Mouse (Mus musculus) right cerebral cortex, postnatal 4 days (tissue): ENCODE results near the gene Tmco5.

Source experiments
- DNase-seq: peaks from one replicate; pipeline ENCODE4 v3.0.0-alpha.2; 2022

The Tmco5 gene

GRCm38 (mm10) chr2:116878391-116878790 is at the start of gene Tmco5:
Gene Tmco5 (plus strand): TSS chr2:116878691.
- DNase-seq, result no peak

GRCm38 (mm10) chr2:116831863-116832262 is 46.6 kb upstream of the Tmco5 start:
- DNase-seq, result no peak

- no peak for DNase-seq
Observed at GRCm38 (mm10) chr2:116837829-116838228, 40.7 kb upstream of the Tmco5 start.

GRCm38 (mm10) chr2:116838538-116839197 is 39.8 kb upstream of the Tmco5 start:
- DNase-seq, result no peak

GRCm38 (mm10) chr2:116849980-116850636 is 28.4 kb upstream of the Tmco5 start:
- no peak for DNase-seq

- DNase-seq, result no peak
Observed at GRCm38 (mm10) chr2:116851356-116851755, 27.1 kb upstream of the Tmco5 start.

GRCm38 (mm10) chr2:116852249-116852648 is 26.2 kb upstream of the Tmco5 start:
- no peak for DNase-seq

- DNase-seq, result no peak
Observed at GRCm38 (mm10) chr2:116858703-116859102, 19.8 kb upstream of the Tmco5 start.

- DNase-seq, result no peak
Observed at GRCm38 (mm10) chr2:116876955-116877615, 1.4 kb upstream of the Tmco5 start.

- no peak for DNase-seq
Observed at GRCm38 (mm10) chr2:116879730-116880129, 1.2 kb downstream of the Tmco5 start.

- no peak for DNase-seq
Observed at GRCm38 (mm10) chr2:116893316-116893987, 15.0 kb downstream of the Tmco5 start.

GRCm38 (mm10) chr2:116893988-116894363 is 15.5 kb downstream of the Tmco5 start:
- no peak for DNase-seq

GRCm38 (mm10) chr2:116899615-116900272 is 21.3 kb downstream of the Tmco5 start:
- DNase-seq, result peak; percentile 98

GRCm38 (mm10) chr2:116900273-116900843 is 21.9 kb downstream of the Tmco5 start:
- DNase-seq, result no peak

GRCm38 (mm10) chr2:116908268-116908667 is 29.8 kb downstream of the Tmco5 start:
- no peak for DNase-seq

- no peak for DNase-seq
Observed at GRCm38 (mm10) chr2:116912334-116913070, 34.0 kb downstream of the Tmco5 start.

- DNase-seq, result no peak
Observed at GRCm38 (mm10) chr2:116913677-116914405, 35.4 kb downstream of the Tmco5 start.

- DNase-seq, result no peak
Observed at GRCm38 (mm10) chr2:116914636-116915035, 36.1 kb downstream of the Tmco5 start.

- no peak for DNase-seq
Observed at GRCm38 (mm10) chr2:116918598-116918997, 40.1 kb downstream of the Tmco5 start.

GRCm38 (mm10) chr2:116922580-116923500 is 44.3 kb downstream of the Tmco5 start:
- no peak for DNase-seq
